Mouse (Mus musculus) v-Abl transformed pro-B cells (cell line): ENCODE measurements around the gene Wdr18.

ENCODE experiments used
- in situ Hi-C, 2 experiments: fragments of 400-800 bp; cut with MboI; formaldehyde crosslinking; loops; one replicate each; pipeline ENCODE4 v1.15.1; 2025; ENCODE audit not compliant: unreplicated experiment in 2 of 2

The Wdr18 gene

DNA sequence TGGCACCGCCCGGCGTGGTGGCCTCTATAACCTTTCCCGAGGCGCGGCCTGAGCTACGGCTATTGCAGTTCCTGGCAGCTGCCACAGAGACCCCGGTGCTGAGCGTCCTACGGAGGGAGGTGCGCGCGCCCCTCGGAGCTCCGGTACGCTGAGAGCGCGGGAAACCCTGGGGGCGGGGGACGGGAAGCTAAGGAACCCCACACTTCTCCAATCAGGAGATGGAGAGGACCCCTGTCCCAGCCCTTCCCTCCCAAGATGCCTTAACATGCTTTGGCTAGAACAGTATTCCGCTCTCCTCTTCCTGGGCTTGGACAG, 11.2 kb downstream of the Wdr18 start:
- in situ Hi-C loops = loop anchor here in 1 of 2 experiments (25.0 kb wide), 1 partner anchor 291 kb away; the partner anchor contains the start of genes Dazap1 and Gamt

DNA sequence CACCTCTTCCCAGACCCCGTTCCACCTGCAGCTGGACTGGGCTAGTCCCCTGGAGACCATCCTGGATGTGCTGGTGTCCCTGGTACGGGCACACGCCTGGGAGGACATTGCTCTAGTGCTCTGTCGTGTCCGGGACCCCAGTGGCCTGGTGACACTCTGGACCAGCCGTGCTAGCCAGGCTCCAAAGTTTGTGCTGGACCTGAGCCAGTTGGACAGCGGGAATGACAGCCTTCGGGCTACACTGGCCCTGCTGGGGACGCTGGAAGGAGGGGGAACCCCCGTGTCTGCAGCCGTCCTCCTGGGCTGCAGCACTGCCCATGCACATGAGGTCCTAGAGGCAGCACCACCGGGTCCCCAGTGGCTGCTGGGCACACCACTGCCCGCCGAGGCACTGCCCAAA, 12.9 kb downstream of the Wdr18 start:
- in situ Hi-C loops = loop anchor here in 1 of 2 experiments (25.0 kb wide), 1 partner anchor 289 kb away; the partner anchor contains the start of genes Dazap1 and Gamt

DNA sequence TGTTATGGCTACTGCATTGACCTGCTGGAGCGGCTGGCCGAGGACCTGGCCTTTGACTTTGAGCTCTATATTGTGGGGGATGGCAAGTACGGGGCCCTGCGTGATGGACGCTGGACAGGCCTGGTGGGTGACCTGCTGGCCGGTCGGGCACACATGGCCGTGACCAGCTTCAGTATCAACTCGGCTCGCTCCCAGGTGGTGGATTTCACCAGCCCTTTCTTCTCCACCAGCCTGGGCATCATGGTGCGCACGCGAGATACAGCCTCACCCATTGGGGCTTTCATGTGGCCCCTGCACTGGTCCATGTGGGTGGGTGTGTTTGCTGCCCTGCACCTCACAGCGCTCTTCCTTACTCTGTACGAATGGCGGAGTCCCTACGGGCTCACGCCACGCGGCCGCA, 14.1 kb downstream of the Wdr18 start:
- in situ Hi-C loops = loop anchor here in 1 of 2 experiments (25.0 kb wide), 1 partner anchor 288 kb away; the partner anchor contains the start of genes Dazap1 and Gamt

DNA sequence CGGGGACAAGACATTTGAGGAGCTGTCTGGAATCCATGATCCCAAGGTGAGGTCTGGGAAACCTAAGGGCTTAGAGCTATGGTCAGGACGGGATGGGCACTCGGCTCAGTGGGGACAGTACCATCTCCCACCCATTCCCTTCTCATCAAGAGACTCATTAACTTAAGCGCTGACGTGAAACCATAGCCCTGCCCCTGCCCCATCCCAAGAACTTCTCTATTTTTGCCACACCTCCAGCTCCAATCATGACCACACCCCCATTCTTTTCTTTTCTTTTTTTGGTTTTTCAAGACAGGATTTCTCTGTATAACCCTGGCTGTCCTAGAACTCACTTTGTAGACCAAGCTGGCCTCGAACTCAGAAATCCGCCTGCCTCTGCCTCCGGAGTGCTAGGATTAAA, 14.7 kb downstream of the Wdr18 start:
- in situ Hi-C loops = loop anchor here in 1 of 2 experiments (25.0 kb wide), 1 partner anchor 288 kb away; the partner anchor contains the start of genes Dazap1 and Gamt

DNA sequence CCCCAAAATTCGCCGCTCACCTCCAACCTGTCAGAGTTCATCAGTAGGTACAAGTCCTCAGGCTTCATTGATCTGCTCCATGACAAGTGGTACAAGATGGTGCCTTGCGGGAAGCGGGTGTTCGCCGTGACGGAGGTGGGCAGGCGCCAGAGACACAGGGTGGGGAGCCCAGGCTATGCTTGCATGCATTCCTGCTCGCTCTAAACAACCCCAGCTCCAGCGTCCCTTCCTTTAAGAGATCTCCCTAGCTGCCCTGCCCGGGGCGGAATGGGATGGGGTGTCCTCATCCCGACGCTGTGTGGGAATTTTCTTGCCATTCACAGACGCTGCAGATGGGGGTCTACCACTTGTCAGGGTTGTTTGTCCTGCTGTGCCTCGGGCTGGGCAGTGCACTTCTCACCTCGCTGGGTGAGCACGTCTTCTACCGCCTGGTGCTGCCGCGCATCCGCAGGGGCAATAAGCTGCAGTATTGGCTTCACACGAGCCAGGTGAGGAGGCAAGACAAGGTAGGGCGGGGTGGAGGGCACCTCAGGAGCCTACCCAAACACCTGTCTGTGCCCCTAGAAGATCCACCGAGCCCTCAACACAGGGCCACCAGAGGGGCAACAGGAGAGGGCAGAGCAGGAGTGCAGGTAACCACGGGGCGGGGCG, 16.2 kb downstream of the Wdr18 start:
- in situ Hi-C loops = no loop called here

DNA sequence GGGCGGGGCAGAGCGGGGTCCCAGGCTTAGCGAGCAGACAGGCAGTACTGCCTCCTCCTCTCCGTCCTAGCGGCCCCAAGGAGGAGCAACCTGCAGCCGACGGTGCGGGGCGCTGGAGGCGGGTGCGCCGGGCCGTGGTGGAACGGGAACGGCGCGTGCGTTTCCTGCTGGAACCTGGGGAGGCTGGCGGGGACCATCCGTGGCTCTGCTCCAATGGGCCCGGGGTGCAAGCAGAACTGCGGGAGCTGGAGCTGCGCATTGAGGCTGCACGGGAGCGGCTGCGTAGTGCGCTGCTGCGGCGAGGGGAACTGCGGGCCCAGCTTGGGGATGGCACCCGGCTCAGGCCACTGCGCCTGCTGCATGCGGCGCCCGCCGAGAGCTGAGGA, 16.8 kb downstream of the Wdr18 start:
- in situ Hi-C loops = no loop called here

DNA sequence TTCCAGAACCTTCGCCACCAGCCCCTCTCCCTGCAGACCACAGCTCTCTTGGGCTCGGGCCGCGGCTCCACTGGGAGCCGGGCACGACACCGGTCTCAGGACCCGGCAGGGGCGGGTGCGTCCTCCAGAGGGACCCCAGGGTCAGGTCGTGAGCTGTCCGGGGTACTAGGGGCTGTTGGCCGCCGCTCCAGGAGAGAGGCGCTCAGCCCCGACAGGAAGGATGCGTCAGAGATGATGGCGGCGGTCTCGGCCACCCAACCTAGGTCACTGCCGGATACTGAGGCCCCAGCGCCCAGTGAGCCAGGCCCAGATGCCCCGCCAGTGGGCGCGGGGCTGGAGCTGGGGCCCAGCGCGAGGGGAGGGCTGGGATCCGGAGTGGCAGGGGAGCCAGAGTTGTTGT, 17.4 kb downstream of the Wdr18 start:
- in situ Hi-C loops = no loop called here

DNA sequence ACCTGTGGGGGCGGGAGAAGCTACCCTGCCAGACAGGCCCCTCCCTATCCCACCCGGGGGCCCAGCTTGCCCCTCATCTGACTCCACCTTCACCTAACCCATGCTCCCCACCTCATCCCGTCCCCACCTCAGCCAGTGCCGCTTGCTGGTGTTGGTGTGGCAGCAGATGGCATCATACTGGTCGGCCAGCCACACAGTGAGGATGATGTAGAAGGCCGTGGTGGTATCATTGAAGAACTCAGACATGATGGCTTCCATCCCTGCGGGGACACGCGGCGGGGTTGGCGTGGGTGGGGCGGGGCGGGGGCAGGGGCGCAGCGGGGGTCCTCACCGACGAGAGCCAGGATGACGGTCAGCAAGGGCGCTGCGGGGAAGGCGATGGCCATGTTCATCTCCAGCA, 18.1 kb downstream of the Wdr18 start:
- in situ Hi-C loops = no loop called here

DNA sequence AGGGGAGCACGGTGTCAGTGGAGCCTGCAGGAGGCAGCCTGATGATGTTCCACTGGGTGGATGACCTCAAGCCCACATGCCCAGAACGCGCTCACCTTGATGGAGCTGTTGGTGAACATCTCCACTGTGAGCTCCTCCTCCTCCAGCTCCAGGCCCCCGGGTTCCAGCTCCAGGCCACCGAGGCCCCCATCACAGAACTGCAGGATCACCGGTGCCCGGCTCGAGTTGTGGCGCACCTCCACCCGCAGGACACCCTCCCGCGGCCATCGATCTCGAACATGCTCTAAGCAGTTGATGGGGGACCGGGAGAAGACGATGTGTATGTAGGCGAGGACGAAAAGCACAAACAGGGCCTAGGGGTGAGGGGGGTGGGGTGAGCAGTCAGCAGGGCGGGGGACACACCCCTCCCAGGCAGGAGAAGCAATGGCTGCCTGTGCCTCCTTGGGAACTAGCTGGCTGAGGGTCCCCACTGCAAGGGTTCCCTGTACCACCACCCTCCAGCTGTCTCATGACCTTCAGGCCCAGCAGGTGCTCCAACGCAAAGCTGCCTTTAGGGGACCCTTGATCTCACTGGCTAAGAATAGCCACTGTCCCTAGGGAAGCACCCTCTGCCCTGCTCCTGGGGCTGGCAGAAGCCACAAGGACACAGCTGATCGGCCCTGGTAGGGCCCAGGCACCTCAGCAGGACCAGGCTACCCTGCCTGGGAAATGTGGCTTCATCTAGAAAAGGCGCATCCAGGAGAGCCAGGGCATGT, 19.6 kb downstream of the Wdr18 start:
- in situ Hi-C loops = loop anchor here in 1 of 2 experiments (10.0 kb wide), 1 partner anchor 135 kb away; the partner anchor contains the start of gene Stk11

DNA sequence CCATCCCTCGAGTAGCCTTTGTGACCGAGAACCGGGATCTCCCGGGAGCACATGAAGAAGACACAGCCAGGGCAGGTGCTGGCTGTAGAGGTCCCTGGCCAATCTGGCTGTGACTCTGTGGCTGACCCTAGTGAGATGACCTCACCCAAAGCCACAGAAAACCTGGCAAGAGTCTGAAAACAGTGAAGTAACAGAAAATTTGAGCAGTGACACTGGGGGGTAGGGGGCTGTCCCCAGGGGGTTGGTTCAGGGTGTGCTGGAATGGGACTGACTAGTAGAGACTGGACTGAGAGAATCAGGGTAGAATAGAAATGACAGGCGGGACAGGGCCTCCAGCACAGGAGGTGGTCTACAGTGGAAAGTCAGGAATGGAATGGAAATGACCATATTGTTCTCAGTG, 23.3 kb downstream of the Wdr18 start:
- in situ Hi-C loops = loop anchor here in 1 of 2 experiments (10.0 kb wide), 1 partner anchor 132 kb away; the partner anchor contains the start of gene Stk11

DNA sequence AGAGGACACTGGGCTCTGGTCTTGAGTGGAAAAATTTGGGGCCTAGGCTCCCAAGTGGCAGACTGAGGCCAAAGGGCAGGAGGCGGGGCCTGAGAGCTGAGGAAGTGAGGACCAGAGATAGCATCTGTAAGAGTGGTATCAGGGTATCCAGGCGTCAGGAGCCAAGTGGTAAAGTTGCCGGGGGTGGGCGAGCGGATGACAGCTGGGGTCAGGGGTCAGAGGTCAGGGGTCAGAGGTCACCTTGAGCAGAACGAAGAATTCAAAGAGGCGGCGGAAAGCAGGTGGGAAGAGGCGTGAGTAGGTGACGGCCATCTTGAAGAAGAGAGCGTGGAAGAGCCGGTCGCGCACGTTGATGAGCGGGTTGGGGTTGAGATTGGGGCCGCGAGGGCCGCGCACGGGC, 23.7 kb downstream of the Wdr18 start:
- in situ Hi-C loops = loop anchor here in 1 of 2 experiments (10.0 kb wide), 1 partner anchor 131 kb away; the partner anchor contains the start of gene Stk11

DNA sequence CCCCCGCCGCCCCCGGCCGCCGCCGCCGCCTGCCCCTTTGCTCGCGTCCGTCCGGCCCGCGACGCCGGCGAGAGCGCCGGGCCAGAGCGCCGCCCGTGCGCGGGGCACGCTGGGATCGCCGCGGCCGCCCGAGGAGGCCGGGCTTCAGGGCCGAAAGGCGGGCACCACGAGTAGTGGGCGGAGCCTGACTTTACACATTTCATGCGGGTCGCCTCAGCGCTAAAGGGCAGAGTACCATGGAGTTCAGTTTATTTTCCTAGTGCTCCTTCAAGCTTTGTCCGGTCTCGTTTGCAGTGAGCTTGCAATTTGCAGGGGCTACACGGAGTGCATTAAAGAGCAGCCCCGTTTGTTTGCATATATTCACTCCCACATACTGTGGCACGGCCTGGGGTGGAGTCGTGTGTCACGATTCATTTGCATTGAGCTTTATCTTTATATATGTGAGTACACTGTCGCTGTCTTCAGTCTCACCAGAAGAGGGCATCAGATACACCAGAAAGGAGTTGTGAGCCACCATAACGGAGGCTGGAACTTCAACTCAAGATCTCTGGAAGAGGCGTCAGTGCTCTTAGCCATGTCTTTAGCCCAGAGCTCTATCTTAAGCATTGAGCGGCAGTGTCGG, 24.4 kb downstream of the Wdr18 start, which contains the start of gene Tmem259:
Tmem259 (minus strand) TSS at position 136 of the 622 bp plus-strand sequence.
- in situ Hi-C loops = loop anchor here in 1 of 2 experiments (10.0 kb wide), 1 partner anchor 130 kb away; the partner anchor contains the start of gene Stk11

DNA sequence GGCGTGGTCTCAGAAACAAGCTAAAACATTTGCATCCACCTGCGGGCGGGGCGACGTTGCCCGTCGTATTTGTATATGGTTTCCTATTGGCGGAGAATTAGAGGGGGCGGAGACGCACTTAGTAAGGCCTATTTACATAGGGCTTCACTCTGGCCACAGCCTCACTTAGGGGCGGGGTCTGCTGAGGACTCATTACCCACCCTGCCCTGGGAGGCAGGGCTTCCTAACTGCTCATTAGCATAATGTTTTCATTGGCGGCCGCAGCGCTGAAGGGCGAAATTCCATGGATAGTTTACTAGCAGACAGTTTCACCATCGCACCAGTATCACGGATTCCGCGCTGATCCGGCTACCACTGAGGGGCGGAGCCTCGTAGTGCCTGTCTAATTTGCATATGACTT, 24.9 kb downstream of the Wdr18 start:
- in situ Hi-C loops = loop anchor here (5.0 to 10.0 kb wide), 4 partner anchors 47 to 130 kb away; partner anchors contain the start of gene Stk11 (in 1 of the 2)

DNA sequence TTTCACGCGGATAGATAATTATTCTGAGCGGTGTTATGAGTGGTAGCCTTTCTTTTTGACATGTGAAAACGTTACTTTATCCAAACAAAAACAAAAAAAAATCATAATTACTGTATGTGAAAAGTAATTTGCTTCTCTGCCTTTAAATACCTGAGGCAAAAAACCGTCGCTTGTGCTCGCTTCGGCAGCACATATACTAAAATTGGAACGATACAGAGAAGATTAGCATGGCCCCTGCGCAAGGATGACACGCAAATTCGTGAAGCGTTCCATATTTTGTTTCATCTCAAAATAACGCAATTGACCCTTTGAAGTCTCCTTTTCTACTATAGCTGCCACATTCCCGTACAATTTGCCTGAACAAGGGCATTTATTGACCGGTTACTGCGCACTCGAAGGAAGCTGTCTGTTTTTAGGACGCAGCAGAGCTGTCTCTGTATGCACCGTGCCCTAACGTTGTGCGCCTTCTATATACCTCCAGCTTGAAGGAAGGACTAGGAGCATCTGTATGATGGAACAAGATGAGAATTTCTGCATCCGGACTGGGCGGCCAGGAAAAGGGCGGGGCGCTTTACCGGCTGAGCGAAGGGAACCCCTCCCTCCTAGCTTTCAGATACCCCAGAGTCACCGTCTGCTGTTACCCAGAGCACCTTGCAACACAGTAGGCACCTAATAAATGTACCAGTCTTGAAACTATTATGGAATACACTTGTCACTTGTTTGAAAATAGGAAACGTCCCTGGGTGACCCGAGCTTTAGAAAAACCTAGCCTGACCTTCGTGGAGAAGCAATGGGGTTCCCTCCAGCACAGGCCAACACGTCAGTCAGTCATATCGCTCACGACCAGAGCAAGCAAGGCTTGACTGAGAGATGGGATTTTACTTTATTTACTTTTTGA, 25.6 kb downstream of the Wdr18 start:
- in situ Hi-C loops = loop anchor here (5.0 to 10.0 kb wide), 4 partner anchors 47 to 129 kb away; partner anchors contain the start of gene Stk11 (in 1 of the 2)

DNA sequence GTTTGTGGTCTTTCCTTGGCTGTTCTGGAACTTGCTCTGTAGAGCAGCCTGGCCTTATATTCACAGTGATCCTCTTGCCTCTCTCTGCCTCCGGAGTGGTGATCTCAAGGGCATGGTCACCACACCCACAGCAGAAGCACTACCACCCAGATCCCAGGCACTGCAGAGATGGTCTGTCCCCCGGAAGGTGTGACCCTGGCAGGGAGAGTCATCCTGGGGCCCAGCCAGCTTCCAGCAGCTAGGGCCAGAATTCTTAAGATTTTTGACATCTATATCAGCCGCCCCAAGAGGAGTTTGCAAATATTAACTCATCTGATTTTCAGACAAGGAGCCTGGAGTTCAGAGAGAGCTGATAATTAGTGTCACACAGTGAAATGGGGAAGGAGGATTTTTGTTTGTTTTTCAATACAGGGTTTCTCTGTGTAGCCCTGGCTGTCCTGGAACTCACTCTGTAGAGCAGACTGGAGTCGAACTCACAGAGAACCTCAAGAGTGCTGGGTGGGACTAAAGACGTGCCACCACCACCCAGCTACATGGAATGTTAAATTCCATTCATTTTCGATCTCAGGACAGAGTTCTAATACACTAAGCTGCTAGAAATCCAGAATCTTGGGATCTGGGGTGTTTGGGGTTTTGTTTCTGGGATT, 26.4 kb downstream of the Wdr18 start:
- in situ Hi-C loops = loop anchor here (5.0 to 10.0 kb wide), 4 partner anchors 46 to 128 kb away; partner anchors contain the start of gene Stk11 (in 1 of the 2)

DNA sequence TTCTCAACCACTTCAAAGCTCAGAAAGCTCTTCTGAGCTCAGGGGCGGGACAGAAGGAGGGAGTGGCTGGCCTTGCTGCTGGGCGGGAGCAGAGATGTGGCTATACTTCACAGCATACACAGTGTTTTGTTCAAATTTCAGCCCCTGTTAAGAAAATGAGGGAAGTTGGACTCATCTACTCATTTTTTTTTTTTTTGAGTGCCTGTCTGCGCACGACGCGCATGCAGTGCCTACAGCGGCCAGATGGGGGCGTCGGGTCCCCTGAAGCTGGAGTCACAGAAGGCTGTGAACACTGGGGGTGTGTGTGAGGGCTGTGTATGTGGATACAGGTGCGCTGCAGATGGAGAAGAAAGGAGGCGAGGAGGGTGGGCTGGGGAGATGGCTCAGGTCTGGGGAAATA, 27.0 kb downstream of the Wdr18 start:
- in situ Hi-C loops = loop anchor here (5.0 to 10.0 kb wide), 4 partner anchors 45 to 128 kb away; partner anchors contain the start of gene Stk11 (in 1 of the 2)

DNA sequence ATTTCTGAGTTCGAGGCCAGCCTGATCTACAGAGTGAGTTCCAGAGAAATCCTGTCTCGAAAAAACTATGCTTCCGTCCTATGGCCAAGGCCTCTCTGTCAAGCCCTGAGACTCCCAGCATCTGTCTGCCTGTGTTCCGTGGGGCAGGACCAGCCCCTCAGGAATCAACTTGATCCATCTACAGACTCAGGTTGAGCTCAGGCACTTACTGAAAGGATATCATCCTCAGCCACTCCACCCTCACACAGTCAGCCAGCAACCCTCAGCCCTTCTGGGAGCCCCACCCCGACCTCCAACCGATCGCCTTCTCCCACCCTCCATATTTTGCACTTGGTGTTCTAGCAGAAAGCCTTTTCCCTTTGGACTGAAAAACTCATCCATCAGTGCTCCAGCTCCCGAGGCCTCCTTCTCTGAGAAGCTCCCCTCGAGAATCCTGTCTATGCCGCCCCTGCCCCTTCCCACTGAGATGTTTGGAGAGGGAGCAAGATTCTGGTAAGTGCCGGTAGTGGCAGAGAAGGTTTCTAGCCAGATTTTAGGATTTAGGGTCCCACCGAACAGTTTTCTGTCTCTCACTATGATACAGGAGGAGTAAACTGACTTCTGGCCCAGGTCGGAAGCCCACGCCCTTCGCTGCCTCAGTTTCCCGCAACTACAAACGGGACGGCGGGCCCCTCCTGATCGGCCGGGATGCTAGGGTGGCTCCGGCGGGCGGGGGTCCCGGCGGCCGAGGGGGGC, 28.0 kb downstream of the Wdr18 start:
- in situ Hi-C loops = loop anchor here (5.0 to 10.0 kb wide), 4 partner anchors 44 to 127 kb away; partner anchors contain the start of gene Stk11 (in 1 of the 2)
